Mouse (Mus musculus): ENCODE data around the gene Uba2. TPM values are rescaled to one million over a fixed set of nuclear protein-coding genes. Genes with fewer than 3 reads are reported as not detected.
"Not testable (repeated sequence)": the region's sequence is repeated elsewhere in the genome, so short reads cannot be mapped to it uniquely, and the experiment has no call there.

Uba2 gene
- polyA plus RNA-seq, 1 experiment from 2014 or later: 240 TPM

GRCm38 (mm10) chr7:34126291-34126690 lies 43.1 kb downstream of the Uba2 start:
- Histone ChIP-seq H3K9ac (ENCODE audit: low read depth, low read length) (no peak overlapping the region), H3K36me3 (ENCODE audit: control insufficient read depth, insufficient read depth, low read length) (no peaks in the 10 kb centered on the region; the same call in 1 of the 2 replicates), H3K9me3 (ENCODE audit: control insufficient read depth, low read length) (peaks cover 3% of the 10 kb centered on the region; the same call in 1 of the 2 replicates), H3K4me3 (ENCODE audit: low read length) (no peak overlapping the region), H3K27ac (ENCODE audit: low read depth, low read length) (no peak overlapping the region), H3K4me1 (ENCODE audit: control insufficient read depth, insufficient read depth, low read length) (peaks cover 5% of the 10 kb centered on the region; the same call in 1 of the 2 replicates), H3K27me3 (ENCODE audit: control insufficient read depth, insufficient read depth, low read length) (no peaks in the 10 kb centered on the region), H3K4me2 (replicated peaks; ENCODE audit: low read depth, low read length) (no peak overlapping the region)
- WGBS: 88% methylated on average over 3 of the region's 3 CpGs
- ATAC-seq (ENCODE audit: low FRiP score, low TSS enrichment): no peak

DNA sequence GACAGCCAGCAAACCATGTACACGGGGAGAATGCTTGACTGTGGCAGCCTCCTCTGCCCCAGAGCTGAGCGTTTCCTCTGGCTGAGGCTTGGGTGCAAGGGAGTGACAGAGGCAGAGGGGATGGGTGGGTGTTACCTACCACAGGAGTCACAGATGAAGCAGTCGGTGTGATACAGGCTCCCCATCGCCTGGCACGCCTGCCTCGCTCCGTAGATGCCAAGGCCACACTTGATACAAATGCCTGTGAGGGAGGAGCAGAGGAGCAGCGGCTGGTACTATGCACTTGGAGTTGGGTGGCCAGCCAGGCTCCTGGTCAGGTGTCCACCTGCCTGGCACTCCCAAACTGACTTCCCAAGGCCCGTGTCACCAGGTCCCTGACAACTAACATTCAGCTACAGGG lies 44.1 kb downstream of the Uba2 start:
- Histone ChIP-seq H3K4me1 (ENCODE audit: control insufficient read depth, insufficient read depth, low read length) (no peaks in the 10 kb centered on the region), H3K4me3 (ENCODE audit: low read length) (no peak overlapping the region), H3K27me3 (ENCODE audit: control insufficient read depth, insufficient read depth, low read length) (no peaks in the 10 kb centered on the region), H3K4me2 (replicated peaks; ENCODE audit: low read depth, low read length) (no peak overlapping the region), H3K27ac (ENCODE audit: low read depth, low read length) (no peak overlapping the region), H3K9me3 (ENCODE audit: control insufficient read depth, low read length) (peaks cover 3% of the 10 kb centered on the region; the same call in 1 of the 2 replicates), H3K36me3 (ENCODE audit: control insufficient read depth, insufficient read depth, low read length) (no peaks in the 10 kb centered on the region; the same call in 1 of the 2 replicates), H3K9ac (ENCODE audit: low read depth, low read length) (no peak overlapping the region)
- no peak for ATAC-seq (ENCODE audit: low FRiP score, low TSS enrichment)
- WGBS: 93% methylated on average over 9 of the region's 9 CpGs

- ATAC-seq (ENCODE audit: low FRiP score, low TSS enrichment): no peak
- Histone ChIP-seq H3K36me3 (ENCODE audit: control insufficient read depth, insufficient read depth, low read length) (no peaks in the 10 kb centered on the region; the same call in 1 of the 2 replicates), H3K27me3 (ENCODE audit: control insufficient read depth, insufficient read depth, low read length) (no peaks in the 10 kb centered on the region), H3K9ac (ENCODE audit: low read depth, low read length) (no peak overlapping the region), H3K4me2 (replicated peaks; ENCODE audit: low read depth, low read length) (no peak overlapping the region), H3K9me3 (ENCODE audit: control insufficient read depth, low read length) (peaks cover 3% of the 10 kb centered on the region; the same call in 1 of the 2 replicates), H3K27ac (ENCODE audit: low read depth, low read length) (no peak overlapping the region), H3K4me3 (ENCODE audit: low read length) (no peak overlapping the region), H3K4me1 (ENCODE audit: control insufficient read depth, insufficient read depth, low read length) (no peaks in the 10 kb centered on the region)
- 87% methylated on average over 6 of the region's 6 CpGs for WGBS
These were observed 46.2 kb downstream of the Uba2 start for GRCm38 (mm10) chr7:34122987-34123720.

GRCm38 (mm10) chr7:34120636-34121035 lies 48.8 kb downstream of the Uba2 start:
- not testable (repeated sequence) for H3K4me3 ChIP-seq (ENCODE audit: low read length); ATAC-seq (ENCODE audit: low FRiP score, low TSS enrichment); H3K4me1 ChIP-seq (ENCODE audit: control insufficient read depth, insufficient read depth, low read length); H3K4me2 ChIP-seq (replicated peaks; ENCODE audit: low read depth, low read length); H3K27ac ChIP-seq (ENCODE audit: low read depth, low read length); H3K9ac ChIP-seq (ENCODE audit: low read depth, low read length); H3K9me3 ChIP-seq (ENCODE audit: control insufficient read depth, low read length); H3K27me3 ChIP-seq (ENCODE audit: control insufficient read depth, insufficient read depth, low read length)
- 7% methylated on average over 1 of the region's 1 CpGs for WGBS
- H3K36me3 ChIP-seq (ENCODE audit: control insufficient read depth, insufficient read depth, low read length): peaks cover 16% of the 10 kb centered on the region

GRCm38 (mm10) chr7:34116601-34117000 lies 52.8 kb downstream of the Uba2 start:
- H3K27me3 ChIP-seq (ENCODE audit: control insufficient read depth, insufficient read depth, low read length): no peaks in the 10 kb centered on the region
- no peaks in the 10 kb centered on the region for H3K4me1 ChIP-seq (ENCODE audit: control insufficient read depth, insufficient read depth, low read length)
- H3K4me2 ChIP-seq (replicated peaks; ENCODE audit: low read depth, low read length): no peak overlapping the region
- H3K9me3 ChIP-seq (ENCODE audit: control insufficient read depth, low read length): no peaks in the 10 kb centered on the region
- no peak overlapping the region for H3K9ac ChIP-seq (ENCODE audit: low read depth, low read length)
- ATAC-seq (ENCODE audit: low FRiP score, low TSS enrichment): no peak
- 86% methylated on average over 3 of the region's 3 CpGs for WGBS
- no peak overlapping the region for H3K27ac ChIP-seq (ENCODE audit: low read depth, low read length)
- H3K36me3 ChIP-seq (ENCODE audit: control insufficient read depth, insufficient read depth, low read length): peaks cover 50% of the 10 kb centered on the region
- no peak overlapping the region for H3K4me3 ChIP-seq (ENCODE audit: low read length)

DNA sequence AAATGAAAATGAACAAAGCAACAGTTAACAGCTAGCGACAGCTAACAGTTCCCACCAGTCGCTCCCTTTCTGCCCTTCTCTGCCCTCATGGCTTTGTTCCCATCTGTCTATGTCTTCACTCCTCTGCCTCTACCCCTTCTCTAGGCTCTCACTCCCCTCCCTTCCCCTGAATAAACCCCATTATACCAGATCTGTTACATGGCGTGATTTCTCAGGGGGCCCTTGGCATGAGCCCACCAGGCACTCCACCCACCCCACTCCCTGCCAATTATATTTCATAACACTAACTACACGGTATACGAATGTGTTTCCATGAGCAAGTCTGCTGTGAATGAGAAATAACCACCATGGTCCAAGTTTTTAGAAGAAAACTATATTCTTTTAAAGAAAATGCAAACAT lies 60.2 kb downstream of the Uba2 start:
- WGBS: 91% methylated on average over 5 of the region's 5 CpGs
- Histone ChIP-seq H3K9me3 (ENCODE audit: control insufficient read depth, low read length) (no peaks in the 10 kb centered on the region), H3K4me3 (ENCODE audit: low read length) (no peak overlapping the region), H3K27me3 (ENCODE audit: control insufficient read depth, insufficient read depth, low read length) (no peaks in the 10 kb centered on the region), H3K4me1 (ENCODE audit: control insufficient read depth, insufficient read depth, low read length) (no peaks in the 10 kb centered on the region), H3K27ac (ENCODE audit: low read depth, low read length) (no peak overlapping the region), H3K36me3 (ENCODE audit: control insufficient read depth, insufficient read depth, low read length) (peaks cover 39% of the 10 kb centered on the region), H3K4me2 (replicated peaks; ENCODE audit: low read depth, low read length) (no peak overlapping the region), H3K9ac (ENCODE audit: low read depth, low read length) (no peak overlapping the region)
- no peak for ATAC-seq (ENCODE audit: low FRiP score, low TSS enrichment)

- Histone ChIP-seq H3K9ac (ENCODE audit: low read depth, low read length) (no peak overlapping the region), H3K4me3 (ENCODE audit: low read length) (no peak overlapping the region), H3K4me2 (replicated peaks; ENCODE audit: low read depth, low read length) (no peak overlapping the region), H3K36me3 (ENCODE audit: control insufficient read depth, insufficient read depth, low read length) (no peaks in the 10 kb centered on the region), H3K4me1 (ENCODE audit: control insufficient read depth, insufficient read depth, low read length) (no peaks in the 10 kb centered on the region), H3K27ac (ENCODE audit: low read depth, low read length) (no peak overlapping the region), H3K9me3 (ENCODE audit: control insufficient read depth, low read length) (no peaks in the 10 kb centered on the region), H3K27me3 (ENCODE audit: control insufficient read depth, insufficient read depth, low read length) (no peaks in the 10 kb centered on the region)
- no peak for ATAC-seq (ENCODE audit: low FRiP score, low TSS enrichment)
These were observed 68.1 kb downstream of the Uba2 start for GRCm38 (mm10) chr7:34101276-34101675.

GRCm38 (mm10) chr7:34100002-34100401 lies 69.4 kb downstream of the Uba2 start:
- no peaks in the 10 kb centered on the region for H3K27me3 ChIP-seq (ENCODE audit: control insufficient read depth, insufficient read depth, low read length)
- H3K4me3 ChIP-seq (ENCODE audit: low read length): no peak overlapping the region
- peaks cover under 1% of the 10 kb centered on the region; the same call in 1 of the 2 replicates for H3K9me3 ChIP-seq (ENCODE audit: control insufficient read depth, low read length)
- 80% methylated on average over 2 of the region's 2 CpGs for WGBS
- ATAC-seq (ENCODE audit: low FRiP score, low TSS enrichment): no peak
- no peaks in the 10 kb centered on the region for H3K4me1 ChIP-seq (ENCODE audit: control insufficient read depth, insufficient read depth, low read length)
- H3K36me3 ChIP-seq (ENCODE audit: control insufficient read depth, insufficient read depth, low read length): no peaks in the 10 kb centered on the region
- no peak overlapping the region for H3K27ac ChIP-seq (ENCODE audit: low read depth, low read length)
- H3K9ac ChIP-seq (ENCODE audit: low read depth, low read length): no peak overlapping the region
- H3K4me2 ChIP-seq (replicated peaks; ENCODE audit: low read depth, low read length): no peak overlapping the region

- Histone ChIP-seq H3K4me2 (replicated peaks; ENCODE audit: low read depth, low read length) (no peak within 1 kb of the TSS), H3K27me3 (ENCODE audit: control insufficient read depth, insufficient read depth, low read length) (no peaks in the 10 kb centered on the region), H3K4me3 (ENCODE audit: low read length) (no peak within 1 kb of the TSS), H3K4me1 (ENCODE audit: control insufficient read depth, insufficient read depth, low read length) (no peaks in the 10 kb centered on the region), H3K9me3 (ENCODE audit: control insufficient read depth, low read length) (peaks cover 3% of the 10 kb centered on the region), H3K36me3 (ENCODE audit: control insufficient read depth, insufficient read depth, low read length) (no peaks in the 10 kb centered on the region), H3K9ac (ENCODE audit: low read depth, low read length) (no peak within 1 kb of the TSS), H3K27ac (ENCODE audit: low read depth, low read length) (no peak within 1 kb of the TSS)
- ATAC-seq (ENCODE audit: low FRiP score, low TSS enrichment): no peak
- 72% methylated on average over 3 of the region's 3 CpGs for WGBS
These were observed 74.4 kb downstream of the Uba2 start, which contains the start of gene Scgb1b30 for GRCm38 (mm10) chr7:34094911-34095481. Gene Scgb1b30 (plus strand): TSS chr7:34095431.

All from kidney, embryonic 14.5 days (tissue).